19 mouse cellular contexts compared by ENCODE assay signal in genomic region chr4:120262726-120263125, GRCm38 (mm10). TPM values are rescaled to one million over a fixed set of nuclear protein-coding genes. Genes with fewer than 3 reads are reported as not detected.
DNase-seq lines count a peak whose midpoint lies in the region; ATAC-seq lines count a peak whose summit lies in the region.
"Had no signal": no experiment of that assay in that cellular context is flagged by ENCODE, and none has a peak within 500 bp of the region (broad histone marks: within the 10 kb centered on the region; RNA-seq: fewer than 3 reads in every experiment).

No protein-coding gene starts in this region.

- WGBS in forebrain, embryonic 10.5 days, result 38% methylated on average over 2 of the region's 2 CpGs
- WGBS in forebrain, embryonic 11.5 days, result 35% methylated on average over 2 of the region's 2 CpGs
- 22% methylated on average over 2 of the region's 2 CpGs for WGBS in forebrain, embryonic 13.5 days
- WGBS in limb, embryonic 10.5 days, result 47% methylated on average over 2 of the region's 2 CpGs

- peaks cover 99% of the 10 kb centered on the region for H3K27me3 ChIP-seq in forebrain, embryonic 10.5 days (ENCODE audit: poor library complexity, severe bottlenecking)
- peaks cover 34% of the 10 kb centered on the region for H3K27me3 ChIP-seq in forebrain, embryonic 11.5 days (ENCODE audit: control insufficient read depth, insufficient read depth, low read length)
- peaks cover 28% of the 10 kb centered on the region for H3K27me3 ChIP-seq in forebrain, embryonic 13.5 days
- H3K27me3 ChIP-seq in limb, embryonic 10.5 days (ENCODE audit: low read depth, poor library complexity, severe bottlenecking), result peaks cover 99% of the 10 kb centered on the region
- H3K27me3 ChIP-seq: Patski had no signal

- H3K4me3 ChIP-seq in forebrain, embryonic 10.5 days, result no peak overlapping the region
- H3K4me3 ChIP-seq in forebrain, embryonic 11.5 days (ENCODE audit: low read depth, low read length), result no peak overlapping the region
- no peak overlapping the region for H3K4me3 ChIP-seq in forebrain, embryonic 13.5 days
- no peak overlapping the region for H3K4me3 ChIP-seq in limb, embryonic 10.5 days
- H3K4me3 ChIP-seq: heart, adult 2 months; limb, embryonic 15.5 days had no signal

- H3K36me3 ChIP-seq in forebrain, embryonic 10.5 days (replicated peaks), result no peaks in the 10 kb centered on the region
- no peaks in the 10 kb centered on the region for H3K36me3 ChIP-seq in forebrain, embryonic 11.5 days (ENCODE audit: control insufficient read depth, insufficient read depth, low read length)
- H3K36me3 ChIP-seq in forebrain, embryonic 13.5 days (ENCODE audit: poor library complexity, severe bottlenecking), result peaks cover 13% of the 10 kb centered on the region
- H3K36me3 ChIP-seq in limb, embryonic 10.5 days, result no peaks in the 10 kb centered on the region
- H3K36me3 ChIP-seq: limb, embryonic 15.5 days had no signal

- H3K9me3 ChIP-seq in forebrain, embryonic 10.5 days, result no peaks in the 10 kb centered on the region
- no peaks in the 10 kb centered on the region for H3K9me3 ChIP-seq in forebrain, embryonic 11.5 days (ENCODE audit: control insufficient read depth, low read length)
- H3K9me3 ChIP-seq in forebrain, embryonic 13.5 days (replicated peaks), result no peaks in the 10 kb centered on the region
- no peaks in the 10 kb centered on the region for H3K9me3 ChIP-seq in limb, embryonic 10.5 days (replicated peaks)
- H3K9me3 ChIP-seq: limb, embryonic 15.5 days had no signal

- H3K4me2 ChIP-seq in forebrain, embryonic 11.5 days (ENCODE audit: low read depth, low read length, severe bottlenecking), result no peak overlapping the region
- peak overlapping the region; percentile 20 for H3K4me2 ChIP-seq in forebrain, embryonic 13.5 days
- H3K4me2 ChIP-seq: limb, embryonic 15.5 days had no signal

- 0 out of 2 replicates have a peak overlapping the region, but pooled peaks have one; percentile 63 for H3K27ac ChIP-seq in forebrain, embryonic 10.5 days
- no peak overlapping the region for H3K27ac ChIP-seq in forebrain, embryonic 11.5 days (ENCODE audit: low read depth, low read length)
- H3K27ac ChIP-seq in forebrain, embryonic 13.5 days, result peak overlapping the region; percentile 93
- peak overlapping the region; percentile 75 for H3K27ac ChIP-seq in limb, embryonic 10.5 days
- H3K27ac ChIP-seq: heart, adult 2 months; kidney, postnatal 0 days; limb, embryonic 15.5 days; macrophage had no signal

- peaks cover 64% of the 10 kb centered on the region for H3K4me1 ChIP-seq in forebrain, embryonic 10.5 days
- H3K4me1 ChIP-seq in forebrain, embryonic 11.5 days (replicated peaks; ENCODE audit: control insufficient read depth, insufficient read depth, low read length), result peaks cover 37% of the 10 kb centered on the region
- peaks cover 90% of the 10 kb centered on the region for H3K4me1 ChIP-seq in forebrain, embryonic 13.5 days
- peaks cover 55% of the 10 kb centered on the region for H3K4me1 ChIP-seq in limb, embryonic 10.5 days

- no peak overlapping the region for H3K9ac ChIP-seq in forebrain, embryonic 11.5 days (ENCODE audit: low read length)
- peak overlapping the region; percentile 50 for H3K9ac ChIP-seq in forebrain, embryonic 13.5 days
- H3K9ac ChIP-seq: limb, embryonic 15.5 days had no signal

- no peak for DNase-seq in forebrain, embryonic 10.5 days (ENCODE audit: extremely low spot score, low spot score)
- DNase-seq in forebrain, embryonic 11.5 days (ENCODE audit: low spot score), result no peak
- DNase-seq in A20 (ENCODE audit: low read depth, low spot score) (peak; percentile 17), liver (no peak)
- peak; percentile 29 for DNase-seq in limb, embryonic 10.5 days (ENCODE audit: low spot score)
- no peak for DNase-seq in kidney, adult 9 months
- no peak for DNase-seq in layer of hippocampus, adult 8-10 months (ENCODE audit: low spot score in 2 of 2)
- DNase-seq: B cell, adult 2 months; cerebellum, adult 18-20 months; heart, adult 2 months; layer of hippocampus, adult 9-11 months; lung, adult 2 months; right cerebral cortex, postnatal 14 days; thymus, postnatal 36 days had no signal

- ATAC-seq in forebrain, embryonic 11.5 days (replicated peaks; ENCODE audit: low FRiP score), result no peak
- peak; percentile 11; the same call in 1 of the 2 replicates for ATAC-seq in forebrain, embryonic 13.5 days
- ATAC-seq: Patski had no signal

RNA-seq across cellular contexts. Expression of gene Foxo6, which starts 24.4 kb away (rescaled TPM):
- polyA plus RNA-seq in forebrain, embryonic 10.5 days (2016; fragmentation: Nextera tagmentation; extraction: Ambion mirVana), result 0.06 TPM in 2 replicates
- 0.39 and 1.1 TPM in 2 replicates for polyA plus RNA-seq in forebrain, embryonic 11.5 days (2014; fragmentation: Nextera tagmentation; extraction: Ambion mirVana)
- 3.1 and 3.8 TPM in 2 replicates for polyA plus RNA-seq in forebrain, embryonic 13.5 days (2015; fragmentation: Nextera tagmentation; extraction: Ambion mirVana)
- not detected in 2 replicates for polyA plus RNA-seq in limb, embryonic 10.5 days (2016; fragmentation: Nextera tagmentation; extraction: Ambion mirVana)
- 10 to 100 TPM; 26.3 to 35.6 (median 28.9) TPM for total RNA-seq in layer of hippocampus, adult 8-10 months (2022)
- polyA plus RNA-seq: macrophage had no signal

Comparison
In these comparisons a context has a peak if more than half of its experiments do, and no peak if none do; other contexts are left out.
1. DNase-seq: peak in A20 (single experiment) and limb, embryonic 10.5 days (single experiment); none in forebrain, embryonic 10.5 days (single experiment), forebrain, embryonic 11.5 days (single experiment), liver (single experiment), kidney, adult 9 months (single experiment) and layer of hippocampus, adult 8-10 months (0 of 2).